ENCODE assay signal across 41 mouse cellular contexts in genomic region chr1:20683853-20684252, GRCm38 (mm10). TPM values are rescaled to one million over a fixed set of nuclear protein-coding genes. Genes with fewer than 3 reads are reported as not detected.
"Had no signal": no experiment of that assay in that cellular context is flagged by ENCODE, and none has a peak within 500 bp of the region (broad histone marks: within the 10 kb centered on the region; RNA-seq: fewer than 3 reads in every experiment).

No protein-coding gene starts in this region.

- H3K36me3 ChIP-seq: heart, embryonic 10.5 days; heart, embryonic 12.5 days; heart, embryonic 13.5 days; heart, embryonic 15.5 days; hindbrain, embryonic 10.5 days; hindbrain, embryonic 12.5 days; hindbrain, embryonic 13.5 days; hindbrain, embryonic 15.5 days; intestine, embryonic 15.5 days; kidney, embryonic 15.5 days had no signal

- DNase-seq: heart, postnatal 10 days; heart, postnatal 14 days; heart, postnatal 36 days; heart, postnatal 4 days; kidney, adult 11 months; kidney, adult 18-20 months; kidney, adult 2 months; kidney, adult 8-10 months; kidney, adult 9 months; kidney, postnatal 10 days; kidney, postnatal 14 days; kidney, postnatal 25 days; kidney, postnatal 36 days; kidney, postnatal 4 days; layer of hippocampus, adult 9-11 months; layer of hippocampus, postnatal 36 days had no signal

- H3K27me3 ChIP-seq: heart, embryonic 12.5 days; heart, embryonic 13.5 days; heart, embryonic 15.5 days; hindbrain, embryonic 12.5 days; hindbrain, embryonic 13.5 days; hindbrain, embryonic 15.5 days; intestine, embryonic 15.5 days; kidney, embryonic 15.5 days had no signal

- H3K4me2 ChIP-seq: heart, embryonic 11.5 days; heart, embryonic 12.5 days; heart, embryonic 13.5 days; heart, embryonic 15.5 days; hindbrain, embryonic 12.5 days; hindbrain, embryonic 13.5 days; hindbrain, embryonic 14.5 days; hindbrain, embryonic 15.5 days; intestine, embryonic 15.5 days; kidney, embryonic 15.5 days had no signal

- H3K4me3 ChIP-seq: heart, embryonic 10.5 days; heart, embryonic 12.5 days; heart, embryonic 13.5 days; heart, embryonic 15.5 days; hindbrain, embryonic 10.5 days; hindbrain, embryonic 12.5 days; hindbrain, embryonic 13.5 days; hindbrain, embryonic 15.5 days; intestine, embryonic 15.5 days; kidney, embryonic 15.5 days; layer of hippocampus, adult 2 months had no signal

RNA-seq across cellular contexts. Expression of gene Il17a, which starts 46.9 kb away (rescaled TPM):
- polyA plus RNA-seq: heart, embryonic 10.5 days; heart, embryonic 11.5 days; heart, embryonic 12.5 days; heart, embryonic 13.5 days; heart, embryonic 14.5 days; heart, embryonic 15.5 days; heart, embryonic 16.5 days; heart, postnatal 0 days; hindbrain, embryonic 10.5 days; hindbrain, embryonic 11.5 days; hindbrain, embryonic 12.5 days; hindbrain, embryonic 13.5 days; hindbrain, embryonic 14.5 days; hindbrain, embryonic 15.5 days; hindbrain, embryonic 16.5 days; hindbrain, postnatal 0 days; intestine, embryonic 14.5 days; intestine, embryonic 15.5 days; intestine, embryonic 16.5 days; intestine, postnatal 0 days; kidney, adult 2 months; kidney, embryonic 14.5 days; kidney, embryonic 15.5 days; kidney, embryonic 16.5 days; kidney, postnatal 0 days had no signal
